Mouse (Mus musculus): ENCODE measurements at regions not wholly inside any gene's neighbourhood (a gene's known extent, or its start where the extent isn't known, plus 50 kb on each side); places are given as distances from the start of the nearest gene placed in this dataset.

DNA sequence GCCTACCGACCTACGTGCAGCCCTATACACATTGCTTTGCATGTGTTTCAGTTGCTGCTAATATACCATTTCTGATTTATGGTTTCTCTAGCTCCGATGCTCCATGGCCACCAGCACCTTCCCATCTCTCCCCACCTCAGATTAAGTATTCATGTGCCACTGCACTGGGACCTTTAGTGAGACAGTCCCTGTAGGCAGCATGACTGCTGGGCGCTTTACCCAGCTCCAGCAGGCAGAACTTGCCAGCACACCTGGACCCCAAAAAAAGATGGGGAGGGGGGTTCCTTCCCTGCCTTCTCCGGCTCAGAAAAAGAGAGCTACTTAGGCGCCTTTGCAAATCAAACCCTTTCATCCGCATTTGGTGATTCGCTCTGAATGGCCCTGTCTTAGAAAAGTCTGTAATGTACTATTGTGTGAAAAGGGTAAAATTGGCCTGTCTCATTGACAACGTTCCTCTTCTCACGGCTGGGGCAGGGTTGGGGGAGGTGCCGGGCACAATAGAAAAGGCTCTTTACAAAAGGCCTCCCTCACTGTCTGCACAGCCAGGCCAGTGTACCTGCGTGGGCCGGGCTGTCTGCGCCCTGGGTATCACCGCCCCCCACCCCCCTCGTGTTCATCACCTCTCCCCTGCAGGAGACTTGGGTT, 89.6 kb upstream of the Id4 start:
- DNase-seq (ENCODE audit: low spot score in 2 of 2), result no peak

DNA sequence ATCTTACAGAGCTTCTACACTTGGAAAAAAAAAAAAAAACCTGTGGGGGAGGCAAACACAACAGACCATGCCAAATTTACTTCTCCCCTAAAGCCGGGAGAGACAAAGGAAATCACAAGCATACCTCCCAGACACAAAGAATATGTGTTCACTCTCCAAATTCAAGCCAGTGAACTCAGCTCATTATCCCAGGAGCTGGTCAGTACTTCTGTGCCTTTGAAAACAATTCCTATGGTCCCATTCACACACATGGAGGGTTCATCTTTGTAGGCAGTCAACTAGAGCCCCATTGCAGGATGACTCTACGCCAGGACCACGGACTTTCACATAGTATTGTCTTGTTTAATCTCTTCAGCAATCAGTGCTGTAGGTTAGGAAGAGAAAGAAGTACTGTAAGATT, 89.0 kb upstream of the Id4 start:
- no peak for DNase-seq (ENCODE audit: low spot score in 2 of 2)

DNA sequence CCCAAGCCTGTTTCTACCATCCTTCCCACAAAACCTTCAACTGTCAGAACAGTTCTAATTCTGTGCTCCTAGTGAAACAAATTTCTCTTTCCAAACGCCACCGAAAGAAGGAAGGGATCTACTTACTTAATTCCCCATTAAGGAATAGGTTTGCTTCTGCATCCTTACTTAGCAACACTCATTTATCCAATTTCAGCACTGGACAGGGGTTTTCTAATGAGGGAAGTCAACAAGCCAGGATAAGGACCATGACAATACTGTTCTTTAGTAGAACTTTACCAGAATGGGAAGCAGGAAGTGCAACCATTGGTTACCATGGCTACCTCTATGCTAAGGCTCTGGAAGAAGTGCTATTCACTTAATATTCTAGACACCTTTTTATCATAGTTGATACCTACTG, 68.6 kb upstream of the Id4 start:
- no peak for DNase-seq (ENCODE audit: low spot score in 2 of 2)

DNA sequence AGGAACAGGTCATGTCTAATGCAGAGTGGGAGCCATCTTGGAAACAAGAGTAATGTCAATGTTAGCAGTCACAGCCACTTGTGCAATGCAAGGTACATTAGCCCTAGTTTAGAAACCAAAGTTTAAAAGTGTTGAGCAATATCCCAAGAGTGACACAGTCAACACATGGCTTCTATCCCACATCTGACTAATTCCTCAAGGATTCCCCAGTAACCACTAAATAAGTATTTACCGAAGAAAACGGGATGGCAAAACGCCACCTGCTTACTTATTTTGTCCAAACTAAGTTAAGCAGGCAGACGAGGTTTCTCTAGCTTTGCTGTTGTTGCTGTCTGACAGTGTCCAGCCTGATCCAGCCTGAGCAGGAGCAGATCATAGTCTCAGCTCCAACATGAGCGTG, 67.1 kb upstream of the Id4 start:
- no peak for DNase-seq (ENCODE audit: low spot score in 2 of 2)

DNA sequence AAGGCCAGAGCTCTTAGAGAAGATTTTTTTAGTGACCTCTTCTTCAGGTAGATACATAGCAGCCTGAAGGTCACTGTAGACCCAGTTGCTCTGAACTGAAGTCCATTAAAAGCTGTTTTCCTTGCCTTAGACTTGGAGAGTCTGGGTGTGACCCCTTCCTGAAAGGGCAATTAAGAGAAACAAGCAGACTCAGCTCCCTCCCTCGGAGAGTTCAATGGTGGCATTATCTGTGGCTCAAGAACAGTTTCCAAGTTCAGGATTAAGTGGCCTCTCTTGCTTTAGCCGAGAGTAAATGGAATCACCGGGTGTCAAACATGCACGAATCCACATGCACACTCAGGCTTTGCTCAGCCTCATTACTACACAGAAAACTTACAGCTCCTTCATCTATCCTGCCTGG, 53.2 kb upstream of the Id4 start:
- no peak for DNase-seq (ENCODE audit: low spot score in 2 of 2)

Measured in spleen, postnatal 10 days (tissue).